Mouse (Mus musculus): ENCODE data around the gene Flt3.

DNA sequence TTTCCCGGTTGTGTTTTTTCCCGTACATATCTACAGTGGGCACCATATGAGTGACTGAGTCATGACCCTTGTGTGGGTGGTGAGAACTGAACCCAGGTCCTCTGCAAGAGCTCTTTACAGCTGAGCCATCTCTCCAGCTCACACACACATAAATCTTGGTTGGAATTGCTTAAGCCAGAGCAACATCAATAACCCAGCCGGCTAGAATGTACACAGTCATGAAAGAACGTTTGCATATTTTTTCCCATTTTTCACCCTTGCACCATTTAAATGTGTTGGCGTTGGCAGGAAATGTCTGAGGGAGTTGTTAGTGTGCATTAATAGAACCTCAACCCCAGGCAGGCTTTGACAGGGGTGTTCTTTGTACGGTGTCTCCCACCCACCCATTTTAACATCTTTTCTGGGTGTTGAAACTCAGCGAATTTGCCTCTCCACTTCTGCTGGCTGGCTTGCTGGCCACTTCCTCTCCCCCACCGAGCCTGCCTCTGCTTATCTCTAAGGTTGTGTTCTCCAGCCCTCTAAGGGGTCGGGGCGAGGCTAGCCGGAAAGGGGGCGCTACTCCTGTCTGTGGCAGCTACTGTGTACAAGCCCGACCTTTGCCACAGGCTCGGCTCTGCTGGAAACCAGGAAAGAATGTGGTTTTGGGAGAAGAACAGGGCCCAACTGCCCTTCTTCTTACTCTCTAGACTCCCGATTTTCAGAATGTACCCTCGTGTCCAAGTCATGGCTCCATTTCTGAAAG is 108.4 kb downstream of the Flt3 start:
- TF ChIP-seq CTCF (IDR thresholded peaks at IDR 0.05; ENCODE audit: borderline replicate concordance, insufficient read depth, low read length) (no peak), POLR2A (IDR thresholded peaks at IDR 0.05; ENCODE audit: low read depth, low read length) (no peak)

Measured in embryonic fibroblast, embryonic 13.5 days (primary cell).